Mouse (Mus musculus) ES-Bruce4 (cell line): ENCODE data around the gene Cnpy3. TPM values are rescaled to one million over a fixed set of nuclear protein-coding genes. Genes with fewer than 3 reads are reported as not detected.
A peak's percentile ranks its signal among the peaks of the same experiment; 100 is the strongest.

Source experiments
- H3K27ac ChIP-seq: 2 replicates; pipeline ENCODE4 v1.5.1; 2012; ENCODE audit warnings: low read length, inconsistent platforms; ENCODE audit not compliant: insufficient read depth
- H3K27me3 ChIP-seq: 2 replicates; pipeline ENCODE4 v1.6.1; 2012; ENCODE audit warnings: mild to moderate bottlenecking, low read length, inconsistent platforms; ENCODE audit not compliant: control insufficient read depth, poor library complexity, insufficient read depth, severe bottlenecking
- H3K36me3 ChIP-seq: 2 replicates; pipeline ENCODE4 v1.6.1; 2012; ENCODE audit warnings: inconsistent platforms, mild to moderate bottlenecking, low read length, moderate library complexity; ENCODE audit not compliant: control insufficient read depth, poor library complexity, insufficient read depth, severe bottlenecking
- H3K4me1 ChIP-seq: one replicate; pipeline ENCODE4 v1.8.1; 2011; ENCODE audit warnings: low read length; ENCODE audit not compliant: control insufficient read depth, insufficient read depth
- H3K4me3 ChIP-seq: 2 replicates; pipeline ENCODE4 v1.5.1; 2011; ENCODE audit warnings: low read depth, mild to moderate bottlenecking, low read length
- H3K9ac ChIP-seq: 2 replicates; pipeline ENCODE4 v1.6.1; 2012; ENCODE audit warnings: low read depth, mild to moderate bottlenecking, inconsistent platforms; ENCODE audit not compliant: poor library complexity, severe bottlenecking
- H3K9me3 ChIP-seq: replicated peaks from 2 replicates; pipeline ENCODE4 v1.6.1; 2012; ENCODE audit warnings: mild to moderate bottlenecking, low read length, inconsistent platforms; ENCODE audit not compliant: control insufficient read depth, poor library complexity, insufficient read depth, severe bottlenecking
- CTCF ChIP-seq: IDR thresholded peaks from one replicate; pipeline ENCODE4 v1.8.1; 2011; ENCODE audit warnings: low read depth, low read length
- EP300 ChIP-seq: IDR thresholded peaks from 2 replicates; pipeline ENCODE4 v1.6.1; 2011; ENCODE audit warnings: low read depth, low read length; ENCODE audit not compliant: insufficient read depth
- POLR2A ChIP-seq: IDR thresholded peaks from one replicate; pipeline ENCODE4 v1.8.1; 2011; ENCODE audit warnings: low read length; ENCODE audit not compliant: insufficient read depth
- polyA plus RNA-seq: library from polyadenylated mRNA; stranded (reverse); fragments of >200 nt; gene quantifications from 2 replicates; pipeline ENCODE4 v1.2.4, GENCODE M21; 2011; ENCODE audit warnings: low read depth; ENCODE audit not compliant: missing spikeins, insufficient read depth, insufficient read length

Cnpy3 gene
- polyA plus RNA-seq, 1 experiment, result 31.2 TPM

GRCm38 (mm10) chr17:46774131-46774472, 22.1 kb upstream of the Cnpy3 start:
- Histone ChIP-seq H3K4me1 (no peaks in the 10 kb centered on the region), H3K4me3 (no peak overlapping the region)

GRCm38 (mm10) chr17:46773278-46774130, 21.5 kb upstream of the Cnpy3 start:
- Histone ChIP-seq H3K9me3 (no peaks in the 10 kb centered on the region), H3K4me1 (no peaks in the 10 kb centered on the region), H3K27ac (peak overlapping the region; percentile 61)

More at GRCm38 (mm10) chr17:46774131-46774472, 22.1 kb upstream of the Cnpy3 start:
- H3K9ac ChIP-seq, result peak overlapping the region; percentile 81
- H3K36me3 ChIP-seq, result peaks cover 42% of the 10 kb centered on the region
- H3K27me3 ChIP-seq, result no peaks in the 10 kb centered on the region
- no peaks in the 10 kb centered on the region for H3K9me3 ChIP-seq
- H3K27ac ChIP-seq, result peak overlapping the region; percentile 61
- no peak for TF ChIP-seq POLR2A
- no peak for TF ChIP-seq EP300
- no peak for TF ChIP-seq CTCF

GRCm38 (mm10) chr17:46772404-46773277, 20.6 kb upstream of the Cnpy3 start, which contains the start of gene 2310039H08Rik:
Gene 2310039H08Rik (plus strand): TSS chr17:46772635.
- Histone ChIP-seq H3K36me3 (peaks cover 27% of the 10 kb centered on the region), H3K4me1 (no peaks in the 10 kb centered on the region), H3K27me3 (no peaks in the 10 kb centered on the region), H3K9ac (peak within 1 kb of the TSS; percentile 81), H3K27ac (peak within 1 kb of the TSS; percentile 58), H3K9me3 (no peaks in the 10 kb centered on the region), H3K4me3 (peak within 1 kb of the TSS; percentile 89)
- no peak for TF ChIP-seq EP300
- peak; percentile 65 for TF ChIP-seq POLR2A

More at GRCm38 (mm10) chr17:46773278-46774130, 21.5 kb upstream of the Cnpy3 start:
- TF ChIP-seq CTCF (peak; percentile 17), POLR2A (peak; percentile 26), EP300 (no peak)
- Histone ChIP-seq H3K27me3 (no peaks in the 10 kb centered on the region), H3K4me3 (peak overlapping the region; percentile 89), H3K9ac (peak overlapping the region; percentile 81), H3K36me3 (peaks cover 36% of the 10 kb centered on the region)

GRCm38 (mm10) chr17:46772038-46772403, 20.0 kb upstream of the Cnpy3 start:
- TF ChIP-seq EP300 (no peak), POLR2A (no peak), CTCF (no peak)
- Histone ChIP-seq H3K27ac (0 out of 2 replicates have a peak overlapping the region, but pooled peaks have one; percentile 25), H3K36me3 (peaks cover 21% of the 10 kb centered on the region)

GRCm38 (mm10) chr17:46771616-46772015, 19.6 kb upstream of the Cnpy3 start:
- H3K9ac ChIP-seq, result peak overlapping the region; percentile 81
- H3K27me3 ChIP-seq, result no peaks in the 10 kb centered on the region
- peaks cover 19% of the 10 kb centered on the region for H3K36me3 ChIP-seq
- no peak for TF ChIP-seq POLR2A
- TF ChIP-seq CTCF, result no peak
- no peak for TF ChIP-seq EP300
- no peaks in the 10 kb centered on the region for H3K4me1 ChIP-seq
- H3K4me3 ChIP-seq, result peak overlapping the region; percentile 36
- H3K27ac ChIP-seq, result 0 out of 2 replicates have a peak overlapping the region, but pooled peaks have one; percentile 25
- no peaks in the 10 kb centered on the region for H3K9me3 ChIP-seq

More at GRCm38 (mm10) chr17:46772038-46772403, 20.0 kb upstream of the Cnpy3 start:
- peak overlapping the region; percentile 81 for H3K9ac ChIP-seq
- peak overlapping the region; percentile 89 for H3K4me3 ChIP-seq
- no peaks in the 10 kb centered on the region for H3K4me1 ChIP-seq
- no peaks in the 10 kb centered on the region for H3K27me3 ChIP-seq
- H3K9me3 ChIP-seq, result no peaks in the 10 kb centered on the region
